Mouse (Mus musculus) midbrain, embryonic 14.5 days (tissue): ENCODE data around the gene 4930519G04Rik. TPM values are rescaled to one million over a fixed set of nuclear protein-coding genes. Genes with fewer than 3 reads are reported as not detected.
"Not testable (repeated sequence)": the region's sequence is repeated elsewhere in the genome, so short reads cannot be mapped to it uniquely, and the experiment has no call there.

Experiments
- ATAC-seq: fragments of 200-750 bp; cut with Nextera tagmentation; 2 replicates; pipeline ENCODE4 v1.8.0; 2017; ENCODE audit warnings: moderate number of reproducible peaks, moderate library complexity; ENCODE audit not compliant: low FRiP score, low TSS enrichment
- DNase-seq: peaks from one replicate; pipeline ENCODE4 v3.0.0-alpha.2; 2015
- H3K27ac ChIP-seq: fragments of 300-500 bp; sonication (generic); replicated peaks from 2 replicates; pipeline ENCODE4 v1.5.1; 2014; ENCODE audit warnings: mild to moderate bottlenecking, low read depth, low read length, moderate library complexity
- H3K27me3 ChIP-seq: fragments of 300-500 bp; sonication (generic); 2 replicates; pipeline ENCODE4 v1.6.1; 2014; ENCODE audit warnings: low read length, control low read depth, mixed read lengths; ENCODE audit not compliant: control insufficient read depth, insufficient read depth
- H3K36me3 ChIP-seq: fragments of 300-500 bp; sonication (generic); 2 replicates; pipeline ENCODE4 v1.6.1; 2014; ENCODE audit warnings: low read length, control low read depth; ENCODE audit not compliant: control insufficient read depth, insufficient read depth
- H3K4me1 ChIP-seq: fragments of 300-500 bp; sonication (generic); 2 replicates; pipeline ENCODE4 v1.6.1; 2014; ENCODE audit warnings: mild to moderate bottlenecking, antibody characterized with exemption, low read length, control low read depth; ENCODE audit not compliant: control insufficient read depth, insufficient read depth
- H3K4me2 ChIP-seq: fragments of 300-500 bp; sonication (generic); 2 replicates; pipeline ENCODE4 v1.6.1; 2014; ENCODE audit warnings: mild to moderate bottlenecking, low read length, moderate library complexity
- H3K4me3 ChIP-seq: fragments of 300-500 bp; sonication (generic); replicated peaks from 2 replicates; pipeline ENCODE4 v1.5.1; 2014; ENCODE audit warnings: low read depth, low read length
- H3K9ac ChIP-seq: fragments of 300-500 bp; sonication (generic); replicated peaks from 2 replicates; pipeline ENCODE4 v1.6.1; 2014; ENCODE audit warnings: mild to moderate bottlenecking, low read length, moderate library complexity
- H3K9me3 ChIP-seq: fragments of 300-500 bp; sonication (generic); 2 replicates; pipeline ENCODE4 v1.6.1; 2016; ENCODE audit warnings: low read length, control low read depth, mixed read lengths; ENCODE audit not compliant: control insufficient read depth
- WGBS: fragments of 180-500 bp; shearing (Covaris S2); extraction: QIAGEN DNeasy Blood & Tissue Kit; methylation state at CpG from one replicate; pipeline ENCODE4 v1.1.7; 2014; 5-methylcytosine and 5-hydroxymethylcytosine counted together
- polyA plus RNA-seq: library from polyadenylated mRNA; unstranded; fragments of >200 nt; fragmentation: Nextera tagmentation; extraction: Ambion mirVana; gene quantifications from 2 replicates; pipeline ENCODE4 v1.2.1, GENCODE M21; 2014

Gene 4930519G04Rik
- not detected in 2 replicates for polyA plus RNA-seq

DNA sequence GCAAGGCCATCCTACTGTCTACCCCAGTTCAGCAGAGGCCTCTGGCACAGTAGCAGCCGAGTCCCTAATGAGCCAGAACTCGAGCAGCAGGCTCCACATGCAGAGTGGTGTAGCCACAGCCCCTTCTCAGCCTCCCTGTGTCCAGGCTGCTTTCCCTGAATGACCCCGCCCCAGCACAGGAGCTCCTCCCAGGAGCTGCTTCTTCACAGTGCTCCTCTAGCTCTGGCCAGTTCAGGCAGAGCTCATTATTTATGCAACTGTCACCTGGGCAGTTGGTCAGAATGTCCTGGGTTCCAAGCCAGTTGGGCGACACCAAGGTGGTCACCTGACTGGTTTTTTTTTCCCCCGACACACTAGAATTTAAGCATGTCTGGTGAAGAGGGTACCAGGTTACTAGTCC lies at the start of gene 4930519G04Rik:
Gene 4930519G04Rik (plus strand): TSS at position 301 of the 400 bp plus-strand sequence.
- H3K9ac ChIP-seq, H3K4me3 ChIP-seq, H3K27me3 ChIP-seq, ATAC-seq, H3K9me3 ChIP-seq, H3K4me1 ChIP-seq, DNase-seq, H3K36me3 ChIP-seq, H3K27ac ChIP-seq, H3K4me2 ChIP-seq: not testable (repeated sequence)
- WGBS: 89% methylated on average over 3 of the region's 5 CpGs

GRCm38 (mm10) chr5:114804335-114804734 lies 49.1 kb upstream of the 4930519G04Rik start:
- ATAC-seq: no peak
- Histone ChIP-seq H3K9ac (no peak overlapping the region), H3K4me1 (no peaks in the 10 kb centered on the region), H3K27ac (peak overlapping the region; percentile 13), H3K27me3 (no peaks in the 10 kb centered on the region), H3K4me3 (no peak overlapping the region), H3K9me3 (no peaks in the 10 kb centered on the region), H3K4me2 (no peak overlapping the region), H3K36me3 (peaks cover 97% of the 10 kb centered on the region)
- DNase-seq: no peak
- WGBS: 80% methylated on average over 13 of the region's 13 CpGs

DNA sequence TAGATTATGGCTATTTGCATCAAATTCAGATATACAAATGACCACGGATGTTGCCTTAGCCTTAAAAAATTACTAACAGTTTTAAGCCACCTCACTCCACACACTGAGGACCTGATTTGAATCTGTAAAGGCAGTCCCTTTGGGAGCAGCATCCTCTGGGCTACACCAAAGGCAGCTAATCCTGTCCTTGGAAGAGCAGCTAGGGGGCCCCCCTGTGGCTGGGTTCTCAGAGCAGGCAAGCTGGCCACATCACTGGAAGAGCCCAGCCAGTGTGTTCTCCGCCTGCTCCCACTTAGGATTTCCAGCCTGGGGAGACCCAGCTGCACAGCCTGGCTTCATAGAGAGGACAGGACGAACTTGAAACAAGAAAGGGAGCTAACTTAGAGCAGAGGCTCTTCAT lies 48.5 kb upstream of the 4930519G04Rik start:
- no peak overlapping the region for H3K9ac ChIP-seq
- no peaks in the 10 kb centered on the region for H3K27me3 ChIP-seq
- ATAC-seq (no peak), DNase-seq (peak; percentile 60)
- 23% methylated on average over 3 of the region's 3 CpGs for WGBS
- H3K4me1 ChIP-seq: no peaks in the 10 kb centered on the region
- H3K4me3 ChIP-seq: no peak overlapping the region
- peak overlapping the region; percentile 9; the same call in 1 of the 2 replicates for H3K27ac ChIP-seq
- H3K36me3 ChIP-seq: peaks cover 97% of the 10 kb centered on the region
- no peaks in the 10 kb centered on the region for H3K9me3 ChIP-seq
- no peak overlapping the region for H3K4me2 ChIP-seq

DNA sequence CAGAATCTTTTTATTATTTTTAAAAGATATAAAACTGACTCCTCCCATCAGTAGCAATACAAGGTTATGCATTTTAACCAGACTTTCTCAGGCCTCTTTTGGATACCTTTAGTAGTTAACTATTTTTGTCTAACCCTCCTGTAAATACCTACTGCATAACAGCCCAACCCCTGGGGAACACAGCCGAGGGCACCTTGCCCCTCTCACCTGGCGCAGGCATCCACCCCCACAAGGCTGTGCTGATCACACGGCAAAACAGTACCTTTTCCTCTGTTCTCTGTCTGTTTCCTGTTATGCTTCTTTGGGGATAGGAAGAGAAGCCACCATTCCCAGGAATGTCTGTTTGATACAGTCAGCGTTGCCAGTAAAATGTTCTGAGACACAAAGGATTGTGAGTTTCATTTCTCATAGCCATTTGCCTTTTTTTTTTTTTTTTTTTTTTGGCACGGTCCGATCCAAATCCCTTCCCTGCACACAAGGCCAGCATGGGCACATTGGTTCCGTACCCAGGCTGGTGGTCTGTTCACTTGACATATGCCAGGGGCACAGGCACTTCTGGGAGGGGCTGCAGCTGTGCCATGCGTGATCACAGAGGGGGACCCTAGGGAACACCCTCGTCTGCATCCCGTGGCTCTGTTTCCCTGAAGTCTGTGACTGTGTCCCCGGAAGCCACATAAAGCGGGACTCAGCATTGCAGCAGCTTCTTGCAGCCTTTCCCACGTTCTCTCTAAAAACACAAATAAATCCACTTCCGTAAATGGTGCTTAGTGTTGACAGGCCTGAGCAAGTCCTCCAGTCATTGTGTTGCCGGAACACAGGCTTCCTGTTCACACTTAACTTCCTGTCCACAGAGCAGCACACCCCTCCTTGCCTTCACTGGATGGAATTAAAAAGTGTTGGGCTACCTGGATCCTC lies 47.8 kb upstream of the 4930519G04Rik start:
- no peak overlapping the region for H3K9ac ChIP-seq
- 0 out of 2 replicates have a peak, but pooled peaks cover under 1% of the 10 kb centered on the region for H3K4me1 ChIP-seq
- no peak overlapping the region for H3K4me2 ChIP-seq
- 75% methylated on average over 15 of the region's 15 CpGs for WGBS
- peaks cover 90% of the 10 kb centered on the region for H3K36me3 ChIP-seq
- no peaks in the 10 kb centered on the region for H3K9me3 ChIP-seq
- DNase-seq (no peak), ATAC-seq (no peak)
- H3K27ac ChIP-seq: no peak overlapping the region
- no peak overlapping the region for H3K4me3 ChIP-seq
- no peaks in the 10 kb centered on the region for H3K27me3 ChIP-seq

DNA sequence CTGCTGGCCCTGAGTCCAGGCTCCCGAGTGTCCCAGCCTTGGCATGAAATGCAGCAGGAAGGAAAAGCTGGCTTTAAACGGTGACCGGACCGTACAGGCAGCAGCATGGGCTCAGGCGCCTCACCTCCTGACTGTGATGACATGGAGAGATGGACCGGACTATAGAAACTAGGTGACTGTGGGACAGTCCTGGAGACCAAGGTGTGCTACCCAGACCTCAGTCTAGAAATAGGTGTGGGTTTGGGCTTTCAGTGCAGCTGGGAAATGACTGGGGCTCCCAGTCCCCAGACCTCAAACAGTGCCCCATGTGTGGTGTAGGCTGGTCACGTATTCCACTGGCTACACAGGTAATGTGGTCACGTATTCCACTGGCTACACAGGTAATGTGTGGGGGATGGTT lies 46.8 kb upstream of the 4930519G04Rik start:
- Histone ChIP-seq H3K4me2 (no peak overlapping the region), H3K9ac (no peak overlapping the region), H3K9me3 (no peaks in the 10 kb centered on the region), H3K27me3 (no peaks in the 10 kb centered on the region), H3K36me3 (peaks cover 81% of the 10 kb centered on the region), H3K4me1 (0 out of 2 replicates have a peak, but pooled peaks cover 4% of the 10 kb centered on the region), H3K4me3 (no peak overlapping the region), H3K27ac (0 out of 2 replicates have a peak overlapping the region, but pooled peaks have one; percentile 38)
- DNase-seq (no peak), ATAC-seq (no peak)
- WGBS: 85% methylated on average over 8 of the region's 8 CpGs

DNA sequence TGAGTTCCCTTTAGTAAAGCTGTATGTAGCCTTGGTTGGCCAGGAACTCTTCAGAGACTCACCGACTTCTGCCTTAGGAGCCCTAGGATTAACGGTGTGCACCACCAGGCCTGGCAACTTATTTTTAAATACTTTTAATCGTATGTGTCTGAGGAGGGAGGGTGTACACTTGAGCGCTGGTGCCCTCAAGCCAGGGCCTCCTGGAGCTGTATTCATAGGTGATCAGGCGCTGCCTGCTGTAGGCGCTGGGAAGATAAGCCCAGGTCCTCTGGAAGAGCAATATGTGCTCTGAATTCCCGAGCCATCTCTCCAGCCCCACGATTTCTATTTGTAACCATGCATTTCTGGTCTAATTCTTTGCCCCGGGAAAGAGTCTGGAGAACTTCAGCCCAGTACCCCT lies 46.4 kb upstream of the 4930519G04Rik start:
- Histone ChIP-seq H3K27ac (0 out of 2 replicates have a peak overlapping the region, but pooled peaks have one; percentile 20), H3K4me2 (no peak overlapping the region), H3K36me3 (peaks cover 77% of the 10 kb centered on the region), H3K27me3 (no peaks in the 10 kb centered on the region), H3K9ac (no peak overlapping the region), H3K4me1 (peaks cover 5% of the 10 kb centered on the region), H3K9me3 (no peaks in the 10 kb centered on the region), H3K4me3 (no peak overlapping the region)
- 42% methylated on average over 9 of the region's 9 CpGs for WGBS
- no peak for ATAC-seq
- DNase-seq: no peak

GRCm38 (mm10) chr5:114807468-114807867 lies 46.0 kb upstream of the 4930519G04Rik start:
- ATAC-seq (no peak), DNase-seq (no peak)
- H3K36me3 ChIP-seq: peaks cover 73% of the 10 kb centered on the region

DNA sequence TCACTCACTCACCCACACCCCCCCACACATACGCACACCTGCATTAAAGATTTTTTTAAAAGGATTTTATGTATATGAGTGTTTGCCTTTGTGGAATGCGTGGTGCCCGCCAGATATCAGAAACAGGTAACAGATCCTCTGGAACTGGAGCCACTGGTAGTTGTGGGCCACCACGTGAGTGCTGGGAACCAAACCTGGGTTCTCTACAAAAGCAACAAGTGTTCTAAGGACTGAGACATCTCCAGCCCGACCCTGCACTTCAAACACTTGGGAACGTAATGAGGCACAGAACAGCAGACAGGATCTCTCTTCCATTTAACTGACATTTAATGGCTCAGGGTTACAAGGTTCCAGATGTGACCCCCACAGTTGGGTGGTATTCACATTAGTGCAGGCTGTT lies 45.6 kb upstream of the 4930519G04Rik start:
- WGBS: 82% methylated on average over 6 of the region's 6 CpGs
- Histone ChIP-seq H3K4me1 (peaks cover 13% of the 10 kb centered on the region), H3K9ac (no peak overlapping the region), H3K27me3 (no peaks in the 10 kb centered on the region), H3K27ac (no peak overlapping the region), H3K9me3 (no peaks in the 10 kb centered on the region), H3K36me3 (peaks cover 68% of the 10 kb centered on the region), H3K4me2 (no peak overlapping the region), H3K4me3 (no peak overlapping the region)
- no peak for ATAC-seq
- DNase-seq: no peak

More at GRCm38 (mm10) chr5:114807468-114807867, 46.0 kb upstream of the 4930519G04Rik start:
- no peak overlapping the region for H3K4me3 ChIP-seq
- H3K27me3 ChIP-seq: no peaks in the 10 kb centered on the region
- H3K9me3 ChIP-seq: no peaks in the 10 kb centered on the region
- H3K9ac ChIP-seq: no peak overlapping the region
- 0 out of 2 replicates have a peak overlapping the region, but pooled peaks have one; percentile 20 for H3K27ac ChIP-seq
- H3K4me2 ChIP-seq: no peak overlapping the region
- 33% methylated on average over 8 of the region's 8 CpGs for WGBS
- peaks cover 9% of the 10 kb centered on the region for H3K4me1 ChIP-seq
